Mouse (Mus musculus) embryonic facial prominence, embryonic 13.5 days (tissue): Measurements from ENCODE around the gene Ankrd42. TPM values are rescaled to one million over a fixed set of nuclear protein-coding genes. Genes with fewer than 3 reads are reported as not detected.

Experiments used
- ATAC-seq: fragments of 200-750 bp; cut with Nextera tagmentation; 2 replicates; pipeline ENCODE4 v1.8.0; 2017; ENCODE audit warnings: low read depth; ENCODE audit not compliant: insufficient number of reproducible peaks, insufficient read depth, low FRiP score, low TSS enrichment
- H3K27ac ChIP-seq: fragments of 300-500 bp; sonication (generic); 2 replicates; pipeline ENCODE4 v1.5.1; 2015; ENCODE audit warnings: moderate library complexity, mild to moderate bottlenecking, inconsistent platforms
- H3K27me3 ChIP-seq: fragments of 300-500 bp; sonication (generic); 2 replicates; pipeline ENCODE4 v1.6.1; 2015; ENCODE audit warnings: mild to moderate bottlenecking, inconsistent platforms
- H3K36me3 ChIP-seq: fragments of 300-500 bp; sonication (generic); 2 replicates; pipeline ENCODE4 v1.6.1; 2015; ENCODE audit warnings: mild to moderate bottlenecking, inconsistent platforms
- H3K4me1 ChIP-seq: fragments of 300-500 bp; sonication (generic); 2 replicates; pipeline ENCODE4 v1.6.1; 2015; ENCODE audit warnings: inconsistent platforms
- H3K4me2 ChIP-seq: fragments of 300-500 bp; sonication (generic); 2 replicates; pipeline ENCODE4 v1.6.1; 2015; ENCODE audit warnings: moderate library complexity, mild to moderate bottlenecking, inconsistent platforms
- H3K4me3 ChIP-seq: fragments of 300-500 bp; sonication (generic); 2 replicates; pipeline ENCODE4 v1.5.1; 2015; ENCODE audit warnings: mild to moderate bottlenecking, inconsistent platforms
- H3K9ac ChIP-seq: fragments of 300-500 bp; sonication (generic); 2 replicates; pipeline ENCODE4 v1.6.1; 2015; ENCODE audit warnings: mild to moderate bottlenecking, inconsistent platforms
- H3K9me3 ChIP-seq: fragments of 300-500 bp; sonication (generic); 2 replicates; pipeline ENCODE4 v1.6.1; 2016; ENCODE audit warnings: inconsistent platforms
- WGBS: fragments of 180-500 bp; shearing (Covaris S2); methylation state at CpG from one replicate; pipeline ENCODE4 v1.1.7; 2015; ENCODE audit warnings: mixed read lengths; 5-methylcytosine and 5-hydroxymethylcytosine counted together
- polyA plus RNA-seq: library from polyadenylated mRNA; unstranded; fragments of >200 nt; fragmentation: Nextera tagmentation; extraction: Ambion mirVana; gene quantifications from 2 replicates; pipeline ENCODE4 v1.2.1, GENCODE M21; 2015

Gene Ankrd42
- 10.8 and 11.4 TPM in 2 replicates for polyA plus RNA-seq

- peaks cover 6% of the 10 kb centered on the region for H3K36me3 ChIP-seq
- H3K4me3 ChIP-seq = peak within 1 kb of the TSS; percentile 77
- H3K27me3 ChIP-seq = no peaks in the 10 kb centered on the region; the same call in 1 of the 2 replicates
- H3K4me1 ChIP-seq = peaks cover 19% of the 10 kb centered on the region
- ATAC-seq = peak; percentile 90
- peak within 1 kb of the TSS; percentile 82 for H3K27ac ChIP-seq
- WGBS = under 1% methylated on average over 44 of the region's 44 CpGs
- H3K4me2 ChIP-seq = peak within 1 kb of the TSS; percentile 97
- H3K9me3 ChIP-seq = no peaks in the 10 kb centered on the region
- peak within 1 kb of the TSS; percentile 82 for H3K9ac ChIP-seq
Observed at GRCm38 (mm10) chr7:92637021-92637625, at the start of gene Ankrd42. TSS of gene Ankrd42 (minus strand) at chr7:92637142.

DNA sequence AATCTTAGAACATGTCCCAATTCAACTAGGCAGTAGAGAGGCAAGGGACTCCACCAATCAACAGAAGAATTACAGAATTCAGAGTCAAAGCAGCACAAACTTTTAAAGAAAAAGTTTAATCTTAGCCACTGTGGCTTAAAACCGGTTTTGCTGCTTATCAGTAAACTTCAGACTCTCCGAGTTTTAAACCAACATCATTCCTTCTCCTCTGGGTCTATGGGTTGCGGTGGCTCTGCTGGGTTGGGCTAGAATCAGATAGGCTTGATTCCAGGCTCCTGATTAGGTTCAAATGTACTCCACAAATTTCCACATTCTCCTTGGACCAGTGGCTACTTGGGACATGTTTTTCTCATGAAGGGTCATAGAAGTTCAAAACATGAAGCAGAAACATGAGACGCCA is 40.4 kb upstream of the Ankrd42 start:
- no peaks in the 10 kb centered on the region for H3K9me3 ChIP-seq
- H3K4me1 ChIP-seq = no peaks in the 10 kb centered on the region
- ATAC-seq = no peak
- H3K4me2 ChIP-seq = no peak overlapping the region
- no peaks in the 10 kb centered on the region for H3K27me3 ChIP-seq
- H3K27ac ChIP-seq = no peak overlapping the region
- no peak overlapping the region for H3K9ac ChIP-seq
- H3K4me3 ChIP-seq = no peak overlapping the region
- WGBS = 60% methylated on average over 4 of the region's 4 CpGs
- H3K36me3 ChIP-seq = no peaks in the 10 kb centered on the region

GRCm38 (mm10) chr7:92675131-92675530 is 38.2 kb upstream of the Ankrd42 start:
- no peak overlapping the region for H3K27ac ChIP-seq
- 75% methylated on average over 3 of the region's 3 CpGs for WGBS
- no peak overlapping the region for H3K4me2 ChIP-seq
- ATAC-seq = no peak
- no peaks in the 10 kb centered on the region for H3K36me3 ChIP-seq
- H3K9me3 ChIP-seq = no peaks in the 10 kb centered on the region
- H3K27me3 ChIP-seq = no peaks in the 10 kb centered on the region
- no peak overlapping the region for H3K9ac ChIP-seq
- 0 out of 2 replicates have a peak, but pooled peaks cover 2% of the 10 kb centered on the region for H3K4me1 ChIP-seq
- H3K4me3 ChIP-seq = no peak overlapping the region

DNA sequence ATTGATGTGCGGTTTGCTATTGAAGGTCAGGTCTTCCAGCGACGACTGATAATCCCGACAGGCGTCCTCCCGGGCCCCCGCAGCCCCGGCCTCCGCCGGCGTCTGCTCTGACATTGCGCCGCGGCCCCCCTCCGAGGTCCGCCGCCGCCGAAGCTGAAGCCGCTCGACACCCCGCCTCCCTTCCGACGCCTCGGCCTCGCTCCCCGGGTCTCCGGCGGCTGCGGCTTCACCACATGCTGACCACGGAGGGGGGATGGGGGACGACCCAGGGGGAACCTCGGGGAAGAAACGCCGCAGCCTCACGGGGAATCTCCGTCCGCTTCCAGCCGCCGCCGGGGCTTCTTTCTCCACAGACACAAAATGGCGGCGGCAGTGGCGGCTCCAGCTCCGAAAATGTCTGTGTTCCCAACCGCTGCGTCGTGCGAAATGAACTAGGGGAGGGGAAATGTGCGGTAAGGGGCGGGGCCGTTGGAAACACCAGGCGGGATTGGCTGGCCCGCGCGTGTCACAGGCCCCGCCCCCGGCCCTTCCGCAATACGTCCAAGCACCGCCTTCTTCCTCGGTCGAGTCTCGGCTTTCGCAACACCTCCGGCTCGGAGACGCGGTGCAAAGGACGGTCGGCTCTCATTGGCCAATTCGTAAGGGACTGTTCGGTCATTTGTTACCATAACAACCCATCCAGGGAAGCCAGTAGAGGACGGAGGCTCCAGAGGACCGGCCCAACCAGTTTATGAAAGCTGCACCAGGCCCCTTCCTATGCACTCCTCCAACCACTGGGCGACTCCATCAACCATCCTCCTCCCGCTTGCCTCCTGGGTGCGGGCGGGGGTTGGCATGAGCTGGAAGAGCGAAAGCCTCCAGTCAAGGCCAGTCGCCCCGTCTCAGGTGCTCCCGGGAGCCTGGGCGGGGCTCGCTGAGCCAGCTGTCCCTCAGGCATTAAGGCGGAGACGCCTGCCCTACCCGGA is 32.8 kb upstream of the Ankrd42 start, which contains the start of gene Pcf11:
Pcf11 (minus strand) TSS at position 428 of the 965 bp plus-strand sequence.
- peak; percentile 99 for ATAC-seq
- Histone ChIP-seq H3K4me1 (peaks cover 15% of the 10 kb centered on the region), H3K27me3 (no peaks in the 10 kb centered on the region), H3K4me2 (peak within 1 kb of the TSS; percentile 74), H3K4me3 (peak within 1 kb of the TSS; percentile 69), H3K27ac (peak within 1 kb of the TSS; percentile 97), H3K9me3 (no peaks in the 10 kb centered on the region), H3K9ac (peak within 1 kb of the TSS; percentile 99), H3K36me3 (0 out of 2 replicates have a peak, but pooled peaks cover 5% of the 10 kb centered on the region)
- WGBS = under 1% methylated on average over 87 of the region's 88 CpGs

DNA sequence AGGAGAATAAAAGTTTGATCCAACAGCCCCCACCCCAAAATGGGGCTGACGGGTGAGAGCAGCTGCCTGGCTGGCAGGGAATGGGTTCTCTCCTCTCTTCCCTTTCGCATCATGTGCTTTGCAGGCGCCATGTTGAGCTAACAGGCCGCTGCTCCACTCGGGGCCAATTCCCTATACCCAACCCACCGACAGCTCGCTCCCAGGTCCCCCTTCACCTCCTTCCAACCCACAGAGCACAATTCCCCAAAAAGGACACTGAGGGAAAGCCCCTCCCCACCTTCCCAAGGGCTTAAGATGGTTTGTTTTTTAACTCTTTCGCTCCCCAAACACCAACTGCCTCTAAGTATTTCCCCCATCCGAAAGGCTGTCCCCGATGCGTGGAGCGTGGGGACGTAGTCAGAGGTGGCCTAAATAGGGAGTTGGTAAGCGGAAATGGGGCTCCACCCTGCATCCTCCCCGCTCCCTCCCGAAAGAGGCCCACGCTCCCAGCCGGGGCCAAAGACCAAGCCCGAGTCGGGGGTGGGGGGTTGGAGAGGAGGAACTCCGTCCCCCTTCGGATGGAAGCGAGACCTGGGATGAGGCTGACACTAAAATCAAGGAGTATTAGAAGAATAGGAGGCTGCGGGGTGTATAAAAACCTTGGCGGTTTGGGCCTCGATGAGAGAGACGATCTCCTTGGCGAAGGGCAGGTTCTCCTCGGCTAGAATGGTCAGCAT is 32.0 kb upstream of the Ankrd42 start:
- Histone ChIP-seq H3K9ac (peak overlapping the region; percentile 99), H3K27me3 (no peaks in the 10 kb centered on the region), H3K4me2 (peak overlapping the region; percentile 74), H3K4me3 (peak overlapping the region; percentile 69), H3K27ac (peak overlapping the region; percentile 97), H3K4me1 (peaks cover 15% of the 10 kb centered on the region), H3K9me3 (no peaks in the 10 kb centered on the region), H3K36me3 (0 out of 2 replicates have a peak, but pooled peaks cover 5% of the 10 kb centered on the region)
- WGBS = under 1% methylated on average over 29 of the region's 29 CpGs
- ATAC-seq = no peak

GRCm38 (mm10) chr7:92666274-92666820 is 29.4 kb upstream of the Ankrd42 start:
- no peak overlapping the region for H3K9ac ChIP-seq
- no peaks in the 10 kb centered on the region for H3K27me3 ChIP-seq
- ATAC-seq = no peak
- H3K27ac ChIP-seq = no peak overlapping the region
- H3K4me1 ChIP-seq = peaks cover 15% of the 10 kb centered on the region
- WGBS = 81% methylated on average over 7 of the region's 7 CpGs
- peak overlapping the region; percentile 69 for H3K4me3 ChIP-seq
- H3K9me3 ChIP-seq = no peaks in the 10 kb centered on the region
- H3K36me3 ChIP-seq = peaks cover 14% of the 10 kb centered on the region
- peak overlapping the region; percentile 74 for H3K4me2 ChIP-seq

- no peak for ATAC-seq
- H3K4me3 ChIP-seq = no peak overlapping the region
- no peak overlapping the region for H3K4me2 ChIP-seq
- no peak overlapping the region for H3K27ac ChIP-seq
- H3K27me3 ChIP-seq = no peaks in the 10 kb centered on the region
- WGBS = 99% methylated on average over 5 of the region's 5 CpGs
- H3K4me1 ChIP-seq = peaks cover 4% of the 10 kb centered on the region; the same call in 1 of the 2 replicates
- H3K9ac ChIP-seq = no peak overlapping the region
- H3K9me3 ChIP-seq = no peaks in the 10 kb centered on the region
- peaks cover 71% of the 10 kb centered on the region for H3K36me3 ChIP-seq
Observed at GRCm38 (mm10) chr7:92658050-92658449, 21.1 kb upstream of the Ankrd42 start.

DNA sequence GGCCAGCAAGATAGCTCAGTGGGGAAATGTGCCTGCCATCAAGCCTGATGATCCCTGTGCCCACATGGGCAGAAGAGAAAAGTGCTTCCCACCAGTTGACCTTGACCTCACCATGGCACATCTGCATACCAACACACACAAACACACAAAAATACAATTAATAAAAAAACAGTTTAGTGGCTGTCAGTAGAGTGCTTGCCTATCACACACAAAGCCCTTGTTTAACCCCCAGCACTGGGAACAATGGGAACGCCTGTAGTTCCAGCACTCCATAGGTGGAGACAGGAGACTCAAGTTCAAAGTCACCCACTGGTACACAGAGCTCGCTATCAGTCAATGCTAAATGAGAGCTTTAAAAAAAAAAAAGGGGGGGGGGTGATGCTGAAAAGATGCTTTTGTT is 19.4 kb upstream of the Ankrd42 start:
- Histone ChIP-seq H3K36me3 (peaks cover 65% of the 10 kb centered on the region), H3K4me2 (no peak overlapping the region), H3K27me3 (no peaks in the 10 kb centered on the region), H3K9ac (no peak overlapping the region), H3K9me3 (no peaks in the 10 kb centered on the region), H3K4me1 (peaks cover 4% of the 10 kb centered on the region; the same call in 1 of the 2 replicates), H3K27ac (no peak overlapping the region), H3K4me3 (no peak overlapping the region)
- 87% methylated on average over 2 of the region's 2 CpGs for WGBS
- no peak for ATAC-seq

DNA sequence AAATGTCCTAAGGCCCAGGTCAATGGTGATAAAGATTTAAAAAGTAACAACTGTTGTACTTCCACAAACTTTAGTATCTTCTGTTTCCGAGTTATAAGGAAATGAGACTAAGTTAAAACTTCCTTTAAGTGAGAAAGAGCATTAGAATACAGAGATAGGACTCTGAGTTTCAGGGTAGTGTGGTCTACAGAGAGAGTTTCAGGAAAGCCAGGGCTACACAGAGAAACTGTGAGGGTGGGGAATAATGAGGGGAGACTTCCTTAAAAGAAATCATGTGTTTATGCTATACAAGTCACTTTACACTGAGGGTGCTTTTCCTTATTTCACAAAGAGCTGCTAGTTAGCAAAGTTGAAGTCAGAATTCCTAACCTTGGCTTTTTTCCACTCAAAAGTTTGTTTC is 16.4 kb upstream of the Ankrd42 start:
- no peak for ATAC-seq
- Histone ChIP-seq H3K4me3 (no peak overlapping the region), H3K4me1 (peaks cover 4% of the 10 kb centered on the region; the same call in 1 of the 2 replicates), H3K27ac (no peak overlapping the region), H3K9me3 (no peaks in the 10 kb centered on the region), H3K9ac (no peak overlapping the region), H3K4me2 (no peak overlapping the region), H3K27me3 (no peaks in the 10 kb centered on the region), H3K36me3 (peaks cover 46% of the 10 kb centered on the region)
- WGBS = 88% methylated on average over 1 of the region's 1 CpGs

DNA sequence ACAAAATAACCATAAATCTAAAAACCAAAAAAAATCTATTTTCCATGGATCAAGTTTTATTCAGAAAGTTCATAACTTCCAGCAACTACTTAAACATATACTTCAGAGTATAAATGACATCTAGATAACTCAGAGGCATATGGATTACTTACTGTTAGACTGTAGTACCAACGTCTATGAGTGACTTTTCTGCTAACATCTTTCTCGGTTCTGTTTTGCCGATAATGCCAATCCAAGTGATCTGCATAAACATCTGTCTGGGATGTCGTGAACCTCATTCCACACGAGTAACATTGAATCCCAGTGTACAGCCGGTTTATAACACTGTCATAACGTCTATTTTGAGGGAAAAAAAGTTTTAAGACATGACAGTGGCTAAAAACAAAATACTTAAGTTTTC is 10.8 kb upstream of the Ankrd42 start:
- Histone ChIP-seq H3K4me1 (no peaks in the 10 kb centered on the region), H3K9ac (no peak overlapping the region), H3K4me2 (no peak overlapping the region), H3K27me3 (no peaks in the 10 kb centered on the region), H3K9me3 (no peaks in the 10 kb centered on the region), H3K4me3 (no peak overlapping the region), H3K36me3 (peaks cover 35% of the 10 kb centered on the region), H3K27ac (no peak overlapping the region)
- ATAC-seq = no peak
- 87% methylated on average over 7 of the region's 7 CpGs for WGBS

GRCm38 (mm10) chr7:92642358-92642757 is 5.4 kb upstream of the Ankrd42 start:
- Histone ChIP-seq H3K27ac (no peak overlapping the region), H3K4me3 (no peak overlapping the region), H3K9me3 (no peaks in the 10 kb centered on the region), H3K4me2 (no peak overlapping the region), H3K36me3 (peaks cover 25% of the 10 kb centered on the region), H3K27me3 (no peaks in the 10 kb centered on the region), H3K4me1 (peaks cover 8% of the 10 kb centered on the region; the same call in 1 of the 2 replicates), H3K9ac (no peak overlapping the region)
- no peak for ATAC-seq
